Mouse (Mus musculus) thymus, adult 2 months (tissue): ENCODE results near the gene Phf1.

Experiments used
- CTCF ChIP-seq: fragments of 200-500 bp; IDR thresholded peaks from 2 replicates; pipeline ENCODE4 v1.5.1; 2012; ENCODE audit warnings: mild to moderate bottlenecking, control low read depth, low read length, moderate library complexity, borderline replicate concordance; ENCODE audit not compliant: control insufficient read depth, poor library complexity, insufficient read depth; ENCODE audit errors: extremely low read depth
- POLR2A ChIP-seq: fragments of 200-500 bp; IDR thresholded peaks from 2 replicates; pipeline ENCODE4 v1.6.1; 2012; ENCODE audit warnings: mild to moderate bottlenecking, low read length, control low read depth, moderate library complexity; ENCODE audit not compliant: control insufficient read depth, poor library complexity, insufficient read depth; ENCODE audit errors: extremely low read depth

DNA sequence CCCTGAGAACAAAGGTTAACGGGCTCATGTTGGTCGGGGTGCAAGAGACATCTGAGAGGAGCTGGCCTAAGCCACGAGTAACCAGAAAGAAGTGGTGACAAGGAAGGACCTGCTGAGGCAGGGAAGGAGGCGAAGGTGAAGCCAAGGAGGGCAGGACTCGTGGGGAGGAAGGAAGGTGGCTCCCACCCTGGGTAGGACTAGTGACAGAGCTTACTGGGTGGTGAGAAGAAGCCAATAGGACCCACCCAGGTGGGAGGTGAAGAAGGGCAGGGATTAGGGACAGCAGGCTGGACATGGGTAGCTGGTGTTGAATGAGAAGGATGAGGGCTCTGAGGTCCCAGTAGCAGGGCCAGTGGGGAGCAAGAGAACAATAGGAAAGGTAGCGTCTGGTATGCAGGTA, 20.3 kb downstream of the Phf1 start:
- no peak for TF ChIP-seq CTCF
- TF ChIP-seq POLR2A, result no peak
